Mouse (Mus musculus): ENCODE measurements at regions not wholly inside any gene's neighbourhood (a gene's known extent, or its start where the extent isn't known, plus 50 kb on each side); places are given as distances from the start of the nearest gene placed in this dataset.
"Not testable (repeated sequence)": the region's sequence is repeated elsewhere in the genome, so short reads cannot be mapped to it uniquely, and the experiment has no call there.

DNA sequence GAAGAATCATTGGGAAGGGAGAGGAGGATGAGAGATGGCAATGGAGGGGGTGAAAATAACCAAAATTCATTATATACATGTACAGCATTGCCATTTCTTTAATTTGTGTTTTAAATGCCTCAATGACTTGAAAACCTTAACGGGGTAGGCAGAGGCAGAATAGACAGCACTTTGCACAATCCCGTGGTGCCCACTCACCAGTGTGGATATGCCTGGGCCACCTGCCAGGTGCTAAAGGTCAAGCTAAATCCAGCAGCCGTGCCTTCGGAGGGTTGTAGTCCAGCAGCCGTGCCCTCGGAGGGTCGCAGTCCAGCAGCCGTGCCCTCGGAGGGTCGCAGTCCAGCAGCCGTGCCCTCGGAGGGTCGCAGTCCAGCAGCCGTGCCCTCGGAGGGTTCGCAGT lies 182.0 kb downstream of the Srek1 start:
- no peaks in the 10 kb centered on the region for H3K9me3 ChIP-seq (replicated peaks; ENCODE audit: control insufficient read depth, low read length)
- H3K36me3 ChIP-seq (ENCODE audit: control insufficient read depth, insufficient read depth, low read length), result no peaks in the 10 kb centered on the region
- ATAC-seq (no peak), DNase-seq (ENCODE audit: low spot score) (no peak)
- WGBS, result 94% methylated on average over 16 of the region's 16 CpGs
- H3K27me3 ChIP-seq (replicated peaks; ENCODE audit: control insufficient read depth, insufficient read depth, low read length), result no peaks in the 10 kb centered on the region
- no peak overlapping the region for H3K4me3 ChIP-seq (ENCODE audit: low read depth, low read length)
- no peaks in the 10 kb centered on the region for H3K4me1 ChIP-seq (ENCODE audit: control insufficient read depth, insufficient read depth, low read length)
- H3K4me2 ChIP-seq (ENCODE audit: low read length), result no peak overlapping the region
- no peak overlapping the region for H3K27ac ChIP-seq (ENCODE audit: low read depth, low read length)
- H3K9ac ChIP-seq (ENCODE audit: low read length), result no peak overlapping the region

DNA sequence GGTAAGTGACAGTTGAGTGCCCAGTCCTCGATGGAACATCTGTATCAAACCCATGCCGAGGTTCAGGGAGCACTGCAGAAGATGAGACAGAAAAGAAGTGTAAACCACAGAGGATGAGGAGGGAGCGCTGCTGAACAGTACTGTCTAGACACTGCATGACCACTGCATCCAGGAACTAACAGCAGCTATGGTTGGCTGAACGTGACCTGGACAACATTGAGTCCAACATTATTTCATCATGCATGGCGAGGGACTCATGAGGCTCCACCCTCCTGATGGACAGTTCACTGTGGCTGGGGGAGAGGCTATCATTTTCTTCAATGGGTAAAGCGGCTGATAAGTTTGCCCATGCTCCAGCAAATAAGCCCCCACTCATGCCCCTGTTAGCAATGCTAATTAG lies 182.5 kb downstream of the Srek1 start:
- WGBS, result 89% methylated on average over 6 of the region's 6 CpGs
- H3K9me3 ChIP-seq (replicated peaks; ENCODE audit: control insufficient read depth, low read length), result no peaks in the 10 kb centered on the region
- DNase-seq (ENCODE audit: low spot score) (no peak), ATAC-seq (no peak)
- no peak overlapping the region for H3K9ac ChIP-seq (ENCODE audit: low read length)
- no peaks in the 10 kb centered on the region for H3K27me3 ChIP-seq (replicated peaks; ENCODE audit: control insufficient read depth, insufficient read depth, low read length)
- no peaks in the 10 kb centered on the region for H3K36me3 ChIP-seq (ENCODE audit: control insufficient read depth, insufficient read depth, low read length)
- H3K4me1 ChIP-seq (ENCODE audit: control insufficient read depth, insufficient read depth, low read length), result no peaks in the 10 kb centered on the region
- no peak overlapping the region for H3K4me3 ChIP-seq (ENCODE audit: low read depth, low read length)
- H3K4me2 ChIP-seq (ENCODE audit: low read length), result no peak overlapping the region
- H3K27ac ChIP-seq (ENCODE audit: low read depth, low read length), result no peak overlapping the region

DNA sequence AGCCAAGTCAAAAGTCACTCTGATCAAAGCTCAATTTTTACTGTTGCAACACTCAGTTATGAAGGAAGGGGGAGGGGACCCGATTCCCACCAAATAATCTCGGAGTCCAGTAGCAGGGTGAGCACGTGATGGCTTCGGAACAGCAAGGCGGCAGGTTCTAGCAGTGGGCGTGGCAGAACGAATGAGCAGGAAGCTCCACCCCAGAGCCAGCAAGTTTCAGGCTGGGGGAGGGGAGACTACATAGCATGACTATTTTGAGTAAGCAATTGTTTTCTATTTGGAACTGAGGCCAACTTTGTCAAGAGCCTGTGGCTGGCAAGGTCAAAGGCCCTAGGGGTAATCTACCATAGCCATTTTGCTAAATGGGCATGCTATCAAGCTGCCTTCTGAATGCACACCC lies 183.0 kb downstream of the Srek1 start:
- not testable (repeated sequence) for H3K4me3 ChIP-seq (ENCODE audit: low read depth, low read length); H3K4me1 ChIP-seq (ENCODE audit: control insufficient read depth, insufficient read depth, low read length); H3K27me3 ChIP-seq (replicated peaks; ENCODE audit: control insufficient read depth, insufficient read depth, low read length); H3K4me2 ChIP-seq (ENCODE audit: low read length); DNase-seq (ENCODE audit: low spot score); H3K36me3 ChIP-seq (ENCODE audit: control insufficient read depth, insufficient read depth, low read length); H3K9me3 ChIP-seq (replicated peaks; ENCODE audit: control insufficient read depth, low read length); H3K27ac ChIP-seq (ENCODE audit: low read depth, low read length); H3K9ac ChIP-seq (ENCODE audit: low read length); ATAC-seq
- WGBS, result 88% methylated on average over 7 of the region's 7 CpGs

DNA sequence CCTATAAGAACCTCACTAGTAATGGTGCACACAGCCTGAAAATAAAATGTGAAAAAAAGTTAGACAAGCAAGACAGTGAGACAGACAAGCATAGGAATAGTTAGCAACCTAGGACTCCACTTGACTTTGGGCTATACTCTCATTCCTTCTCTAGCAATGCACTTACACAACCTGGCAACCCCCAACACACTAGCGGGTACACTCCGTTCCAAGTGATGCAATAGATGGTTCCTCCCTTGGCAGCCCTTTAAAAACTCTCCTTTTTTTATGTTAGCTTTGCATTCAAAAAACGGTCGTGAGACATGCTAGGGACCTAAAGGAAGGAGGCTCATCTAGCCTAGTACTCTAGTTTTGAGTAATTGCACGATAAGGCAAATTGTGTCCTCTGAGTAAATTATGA lies 184.8 kb downstream of the Srek1 start:
- Histone ChIP-seq H3K27me3 (replicated peaks; ENCODE audit: control insufficient read depth, insufficient read depth, low read length) (no peaks in the 10 kb centered on the region), H3K9ac (ENCODE audit: low read length) (no peak overlapping the region), H3K36me3 (ENCODE audit: control insufficient read depth, insufficient read depth, low read length) (no peaks in the 10 kb centered on the region), H3K27ac (ENCODE audit: low read depth, low read length) (no peak overlapping the region), H3K4me1 (ENCODE audit: control insufficient read depth, insufficient read depth, low read length) (no peaks in the 10 kb centered on the region), H3K4me2 (ENCODE audit: low read length) (no peak overlapping the region), H3K4me3 (ENCODE audit: low read depth, low read length) (no peak overlapping the region), H3K9me3 (replicated peaks; ENCODE audit: control insufficient read depth, low read length) (no peaks in the 10 kb centered on the region)
- DNase-seq (ENCODE audit: low spot score), result no peak
- no peak for ATAC-seq
- WGBS, result 87% methylated on average over 5 of the region's 5 CpGs

DNA sequence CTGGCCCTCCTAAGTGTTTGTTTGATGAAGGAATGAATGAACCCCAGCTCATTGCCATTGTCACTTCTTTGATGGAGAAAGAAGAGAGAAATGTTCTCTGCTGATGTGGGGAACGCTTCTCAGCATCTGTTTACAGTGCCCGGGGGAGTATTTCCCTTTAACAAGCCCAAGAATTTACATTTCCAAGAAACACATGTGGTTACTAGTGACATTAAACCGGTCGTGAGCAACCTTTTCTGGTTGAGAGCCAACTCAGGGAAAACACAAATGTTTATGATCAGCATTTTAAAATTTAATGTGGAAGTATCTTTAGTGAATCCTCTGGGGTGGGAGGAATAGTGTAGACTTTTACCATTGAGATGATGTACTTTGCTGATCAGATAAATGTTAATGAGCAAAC lies 197.6 kb downstream of the Srek1 start:
- no peaks in the 10 kb centered on the region for H3K27me3 ChIP-seq (replicated peaks; ENCODE audit: control insufficient read depth, insufficient read depth, low read length)
- H3K9ac ChIP-seq (ENCODE audit: low read length), result no peak overlapping the region
- WGBS, result 67% methylated on average over 4 of the region's 4 CpGs
- H3K4me2 ChIP-seq (ENCODE audit: low read length), result no peak overlapping the region
- H3K27ac ChIP-seq (ENCODE audit: low read depth, low read length), result no peak overlapping the region
- no peaks in the 10 kb centered on the region for H3K36me3 ChIP-seq (ENCODE audit: control insufficient read depth, insufficient read depth, low read length)
- DNase-seq (ENCODE audit: low spot score) (no peak), ATAC-seq (no peak)
- no peaks in the 10 kb centered on the region for H3K4me1 ChIP-seq (ENCODE audit: control insufficient read depth, insufficient read depth, low read length)
- no peaks in the 10 kb centered on the region for H3K9me3 ChIP-seq (replicated peaks; ENCODE audit: control insufficient read depth, low read length)
- no peak overlapping the region for H3K4me3 ChIP-seq (ENCODE audit: low read depth, low read length)

DNA sequence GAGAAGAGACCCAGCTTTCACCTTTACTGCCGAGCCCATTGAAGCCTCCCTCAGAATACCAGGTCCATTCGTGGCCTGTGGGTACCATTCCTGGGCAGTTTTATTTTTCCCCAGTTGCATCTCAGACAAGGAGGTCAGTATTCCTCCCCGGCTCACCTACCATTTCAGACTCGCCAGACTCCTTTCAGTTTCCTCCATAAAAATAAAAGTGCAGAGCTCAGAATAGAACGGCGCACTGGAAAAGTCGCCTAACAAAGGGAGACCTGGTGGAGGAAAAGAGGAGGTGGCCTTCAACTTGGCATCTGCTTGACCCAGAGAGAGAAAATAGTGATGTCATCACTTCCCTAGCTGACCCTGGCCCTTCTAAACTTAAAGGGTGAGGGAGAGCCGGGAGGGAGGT lies 209.7 kb downstream of the Srek1 start:
- Histone ChIP-seq H3K36me3 (ENCODE audit: control insufficient read depth, insufficient read depth, low read length) (no peaks in the 10 kb centered on the region), H3K4me3 (ENCODE audit: low read depth, low read length) (no peak overlapping the region), H3K27me3 (replicated peaks; ENCODE audit: control insufficient read depth, insufficient read depth, low read length) (no peaks in the 10 kb centered on the region), H3K4me2 (ENCODE audit: low read length) (no peak overlapping the region), H3K9ac (ENCODE audit: low read length) (no peak overlapping the region), H3K27ac (ENCODE audit: low read depth, low read length) (no peak overlapping the region), H3K9me3 (replicated peaks; ENCODE audit: control insufficient read depth, low read length) (no peaks in the 10 kb centered on the region), H3K4me1 (ENCODE audit: control insufficient read depth, insufficient read depth, low read length) (no peaks in the 10 kb centered on the region)
- no peak for ATAC-seq
- 79% methylated on average over 8 of the region's 8 CpGs for WGBS
- DNase-seq (ENCODE audit: low spot score), result no peak

DNA sequence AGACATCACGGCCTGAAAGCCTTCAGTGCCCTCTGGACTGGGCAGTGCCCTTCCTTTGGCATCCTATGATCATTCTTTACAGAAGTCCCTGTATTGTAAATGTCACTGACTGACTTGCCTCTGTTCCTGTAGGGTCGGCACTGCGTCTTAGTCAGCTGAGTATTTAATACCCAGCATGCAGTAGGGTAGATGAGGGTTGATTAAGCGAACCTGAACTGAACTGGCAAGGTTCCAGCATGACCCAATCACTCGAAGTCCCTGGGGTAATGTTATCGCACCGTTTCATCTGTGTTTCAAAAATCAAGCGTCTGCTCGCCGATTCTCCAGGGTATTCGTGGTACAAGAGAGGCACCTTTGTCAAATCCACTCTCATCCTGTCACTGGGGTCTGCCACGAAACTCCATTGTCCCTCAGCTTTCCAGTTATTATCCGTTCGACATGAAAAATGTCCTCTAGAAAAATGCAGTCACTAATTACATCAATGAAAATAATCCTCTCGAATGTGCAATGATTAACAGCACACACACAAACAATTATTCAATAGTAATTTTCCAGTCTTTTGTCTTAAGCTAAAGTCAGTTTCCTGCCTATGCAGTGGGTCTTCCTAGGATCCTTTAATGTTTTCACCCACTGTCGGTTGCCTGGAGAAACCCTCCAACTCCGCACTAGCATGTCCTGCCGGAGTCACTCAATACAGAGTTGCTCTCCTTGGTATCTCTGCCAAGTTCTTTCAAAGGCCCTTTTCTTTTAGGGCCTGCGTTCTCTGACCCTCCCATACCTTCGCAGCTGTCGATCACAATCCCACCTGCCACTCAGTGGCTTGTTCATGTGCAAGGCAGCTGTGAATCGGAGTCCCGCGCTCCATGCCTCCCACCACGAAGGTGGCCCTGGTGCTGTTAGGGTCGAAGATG lies 212.4 kb downstream of the Srek1 start:
- H3K36me3 ChIP-seq (ENCODE audit: control insufficient read depth, insufficient read depth, low read length), result no peaks in the 10 kb centered on the region
- no peak overlapping the region for H3K4me2 ChIP-seq (ENCODE audit: low read length)
- H3K27ac ChIP-seq (ENCODE audit: low read depth, low read length), result no peak overlapping the region
- H3K9ac ChIP-seq (ENCODE audit: low read length), result no peak overlapping the region
- 64% methylated on average over 26 of the region's 26 CpGs for WGBS
- peak; percentile 46 for ATAC-seq
- no peaks in the 10 kb centered on the region for H3K27me3 ChIP-seq (replicated peaks; ENCODE audit: control insufficient read depth, insufficient read depth, low read length)
- H3K9me3 ChIP-seq (replicated peaks; ENCODE audit: control insufficient read depth, low read length), result no peaks in the 10 kb centered on the region
- no peak overlapping the region for H3K4me3 ChIP-seq (ENCODE audit: low read depth, low read length)
- H3K4me1 ChIP-seq (ENCODE audit: control insufficient read depth, insufficient read depth, low read length), result no peaks in the 10 kb centered on the region
- DNase-seq (ENCODE audit: low spot score), result peak; percentile 27

DNA sequence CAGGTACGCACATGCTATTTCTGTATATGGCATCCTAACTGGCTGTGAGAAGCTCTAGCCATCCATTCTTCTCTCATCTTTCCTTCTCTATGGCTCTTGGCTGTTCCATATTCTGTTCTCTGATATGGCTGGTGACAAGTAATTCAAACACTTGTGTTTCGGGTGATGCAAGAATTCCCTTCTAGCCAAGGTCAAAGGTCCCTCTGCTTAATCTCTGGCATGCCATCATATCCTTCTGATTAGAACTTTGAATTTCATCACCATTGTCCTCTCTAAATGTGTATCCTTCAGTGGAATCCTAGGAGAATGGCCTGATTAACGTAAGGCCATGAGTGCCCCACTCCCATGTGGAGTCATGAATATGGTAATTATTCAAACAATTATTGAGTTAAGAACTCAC lies 215.5 kb downstream of the Srek1 start:
- WGBS, result 80% methylated on average over 3 of the region's 3 CpGs
- no peak for ATAC-seq

DNA sequence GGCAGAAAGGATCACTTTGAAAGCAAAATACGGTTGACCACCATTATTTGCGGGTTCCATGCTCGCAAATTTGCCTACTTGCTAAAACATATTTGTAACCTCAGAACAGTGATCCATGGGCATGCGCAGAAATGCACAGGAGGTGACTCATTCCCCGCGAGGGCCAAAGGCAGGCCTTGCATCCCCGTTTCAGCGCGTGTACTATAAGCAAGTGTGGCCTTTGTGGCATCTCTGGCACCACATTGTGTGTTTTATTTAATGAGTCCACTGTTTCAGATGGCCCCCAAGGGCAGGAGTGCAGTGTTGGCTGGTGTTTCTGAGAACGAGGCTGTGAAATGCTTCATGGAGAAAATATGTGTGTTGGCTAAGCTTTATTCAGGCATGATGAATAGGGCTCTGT lies 205.3 kb upstream of the Mast4 start:
- H3K4me1 ChIP-seq (ENCODE audit: control insufficient read depth, insufficient read depth, low read length), result no peaks in the 10 kb centered on the region
- no peaks in the 10 kb centered on the region for H3K36me3 ChIP-seq (ENCODE audit: control insufficient read depth, insufficient read depth, low read length)
- DNase-seq (ENCODE audit: low spot score) (no peak), ATAC-seq (no peak)
- 85% methylated on average over 10 of the region's 10 CpGs for WGBS
- H3K4me2 ChIP-seq (ENCODE audit: low read length), result no peak overlapping the region
- no peak overlapping the region for H3K4me3 ChIP-seq (ENCODE audit: low read depth, low read length)
- H3K9me3 ChIP-seq (replicated peaks; ENCODE audit: control insufficient read depth, low read length), result no peaks in the 10 kb centered on the region
- H3K9ac ChIP-seq (ENCODE audit: low read length), result no peak overlapping the region
- H3K27ac ChIP-seq (ENCODE audit: low read depth, low read length), result no peak overlapping the region
- no peaks in the 10 kb centered on the region for H3K27me3 ChIP-seq (replicated peaks; ENCODE audit: control insufficient read depth, insufficient read depth, low read length)

More for the DNA sequence above, 215.5 kb downstream of the Srek1 start:
- DNase-seq (ENCODE audit: low spot score), result no peak
- no peaks in the 10 kb centered on the region for H3K4me1 ChIP-seq (ENCODE audit: control insufficient read depth, insufficient read depth, low read length)
- no peaks in the 10 kb centered on the region for H3K9me3 ChIP-seq (replicated peaks; ENCODE audit: control insufficient read depth, low read length)
- no peaks in the 10 kb centered on the region for H3K36me3 ChIP-seq (ENCODE audit: control insufficient read depth, insufficient read depth, low read length)
- no peak overlapping the region for H3K27ac ChIP-seq (ENCODE audit: low read depth, low read length)
- no peak overlapping the region for H3K4me2 ChIP-seq (ENCODE audit: low read length)
- no peak overlapping the region for H3K9ac ChIP-seq (ENCODE audit: low read length)
- no peak overlapping the region for H3K4me3 ChIP-seq (ENCODE audit: low read depth, low read length)
- no peaks in the 10 kb centered on the region for H3K27me3 ChIP-seq (replicated peaks; ENCODE audit: control insufficient read depth, insufficient read depth, low read length)

All from forebrain, embryonic 14.5 days (tissue).